Mouse (Mus musculus): Measurements from ENCODE around the gene Adck1.

Gene Adck1

GRCm38 (mm10) chr12:88419912-88420621, 59.7 kb downstream of the Adck1 start:
- ATAC-seq (ENCODE audit: insufficient number of reproducible peaks, low FRiP score, low TSS enrichment): 0 out of 2 replicates have a peak, but pooled peaks have one; percentile 27

GRCm38 (mm10) chr12:88426926-88427325, 66.6 kb downstream of the Adck1 start:
- ATAC-seq (ENCODE audit: insufficient number of reproducible peaks, low FRiP score, low TSS enrichment): no peak

- ATAC-seq (ENCODE audit: insufficient number of reproducible peaks, low FRiP score, low TSS enrichment): no peak
These were observed 68.4 kb downstream of the Adck1 start for GRCm38 (mm10) chr12:88428735-88429134.

GRCm38 (mm10) chr12:88432277-88432676, 71.9 kb downstream of the Adck1 start:
- no peak for ATAC-seq (ENCODE audit: insufficient number of reproducible peaks, low FRiP score, low TSS enrichment)

GRCm38 (mm10) chr12:88433171-88433570, 72.8 kb downstream of the Adck1 start:
- ATAC-seq (ENCODE audit: insufficient number of reproducible peaks, low FRiP score, low TSS enrichment): no peak

GRCm38 (mm10) chr12:88436962-88437750, 76.8 kb downstream of the Adck1 start:
- ATAC-seq (ENCODE audit: insufficient number of reproducible peaks, low FRiP score, low TSS enrichment): no peak

GRCm38 (mm10) chr12:88441922-88442809, 81.8 kb downstream of the Adck1 start:
- ATAC-seq (ENCODE audit: insufficient number of reproducible peaks, low FRiP score, low TSS enrichment): no peak

- no peak for ATAC-seq (ENCODE audit: insufficient number of reproducible peaks, low FRiP score, low TSS enrichment)
These were observed 83.7 kb downstream of the Adck1 start for GRCm38 (mm10) chr12:88444040-88444439.

- no peak for ATAC-seq (ENCODE audit: insufficient number of reproducible peaks, low FRiP score, low TSS enrichment)
These were observed 85.1 kb downstream of the Adck1 start for GRCm38 (mm10) chr12:88445471-88445870.

- no peak for ATAC-seq (ENCODE audit: insufficient number of reproducible peaks, low FRiP score, low TSS enrichment)
These were observed 90.6 kb downstream of the Adck1 start for GRCm38 (mm10) chr12:88450658-88451563.

GRCm38 (mm10) chr12:88454701-88455410, 94.5 kb downstream of the Adck1 start:
- no peak for ATAC-seq (ENCODE audit: insufficient number of reproducible peaks, low FRiP score, low TSS enrichment)

- no peak for ATAC-seq (ENCODE audit: insufficient number of reproducible peaks, low FRiP score, low TSS enrichment)
These were observed 96.7 kb downstream of the Adck1 start for GRCm38 (mm10) chr12:88457021-88457420.

- no peak for ATAC-seq (ENCODE audit: insufficient number of reproducible peaks, low FRiP score, low TSS enrichment)
These were observed 98.6 kb downstream of the Adck1 start for GRCm38 (mm10) chr12:88458936-88459335.

- no peak for ATAC-seq (ENCODE audit: insufficient number of reproducible peaks, low FRiP score, low TSS enrichment)
These were observed 99.1 kb downstream of the Adck1 start for GRCm38 (mm10) chr12:88459461-88459860.

- no peak for ATAC-seq (ENCODE audit: insufficient number of reproducible peaks, low FRiP score, low TSS enrichment)
These were observed 100.7 kb downstream of the Adck1 start for GRCm38 (mm10) chr12:88461026-88461425.

GRCm38 (mm10) chr12:88463588-88464290, 103.4 kb downstream of the Adck1 start:
- no peak; the same call in 1 of the 2 replicates for ATAC-seq (ENCODE audit: insufficient number of reproducible peaks, low FRiP score, low TSS enrichment)

- no peak for ATAC-seq (ENCODE audit: insufficient number of reproducible peaks, low FRiP score, low TSS enrichment)
These were observed 106.4 kb downstream of the Adck1 start for GRCm38 (mm10) chr12:88466801-88467200.

GRCm38 (mm10) chr12:88467257-88467656, 106.9 kb downstream of the Adck1 start:
- ATAC-seq (ENCODE audit: insufficient number of reproducible peaks, low FRiP score, low TSS enrichment): no peak

All from cerebellum, adult (tissue).